11 mouse cellular contexts compared by ENCODE assay signal in genomic region chr9:63711580-63712230, GRCm38 (mm10). TPM values are rescaled to one million over a fixed set of nuclear protein-coding genes. Genes with fewer than 3 reads are reported as not detected.
DNase-seq lines count a peak whose midpoint lies in the region; ATAC-seq and TF ChIP-seq lines count a peak whose summit lies in the region.
"Had no signal": no experiment of that assay in that cellular context is flagged by ENCODE, and none has a peak within 500 bp of the region (broad histone marks: within the 10 kb centered on the region; RNA-seq: fewer than 3 reads in every experiment).

No protein-coding gene starts in this region.

- H3K27me3 ChIP-seq in heart, embryonic 14.5 days (ENCODE audit: control insufficient read depth, insufficient read depth, low read length): no peaks in the 10 kb centered on the region
- no peaks in the 10 kb centered on the region for H3K27me3 ChIP-seq in lung, postnatal 0 days (replicated peaks; ENCODE audit: insufficient read depth, low read length)
- H3K27me3 ChIP-seq: embryonic facial prominence, embryonic 15.5 days; hindbrain, embryonic 15.5 days had no signal

- DNase-seq in gastrocnemius, postnatal 25 days: peak; percentile 37
- DNase-seq in gastrocnemius, postnatal 14 days: no peak
- DNase-seq in lung, postnatal 0 days (ENCODE audit: low spot score): peak; percentile 77
- DNase-seq in thymus, adult 18-20 months: no peak
- no peak for DNase-seq in ovary, postnatal 14 days (ENCODE audit: low spot score)

- WGBS in heart, embryonic 14.5 days: 43% methylated on average over 13 of the region's 13 CpGs
- WGBS in lung, postnatal 0 days: 69% methylated on average over 13 of the region's 13 CpGs

- no peak overlapping the region for H3K4me2 ChIP-seq in heart, embryonic 14.5 days (ENCODE audit: low read length)
- no peak overlapping the region for H3K4me2 ChIP-seq in lung, postnatal 0 days (replicated peaks; ENCODE audit: low read depth, low read length)
- H3K4me2 ChIP-seq: embryonic facial prominence, embryonic 15.5 days; hindbrain, embryonic 15.5 days had no signal

- peaks cover 49 to 59% of the 10 kb centered on the region in 2 experiments for H3K4me1 ChIP-seq in heart, embryonic 14.5 days (ENCODE audit: control insufficient read depth in 2 of 2, insufficient read depth in 2 of 2, low read length in 2 of 2)
- H3K4me1 ChIP-seq in lung, postnatal 0 days (ENCODE audit: insufficient read depth, low read depth, low read length): peaks cover 19% of the 10 kb centered on the region

- H3K9me3 ChIP-seq in heart, embryonic 14.5 days (ENCODE audit: control insufficient read depth, low read length): no peaks in the 10 kb centered on the region
- H3K9me3 ChIP-seq in lung, postnatal 0 days (ENCODE audit: low read length): no peaks in the 10 kb centered on the region
- H3K9me3 ChIP-seq: embryonic facial prominence, embryonic 15.5 days; hindbrain, embryonic 15.5 days had no signal

- intact Hi-C loops in gastrocnemius, postnatal 14 days (cut with DNase I; ENCODE audit: low total_unique reads): no loop called here

- peak; percentile 47 for ATAC-seq in activated CD4-positive, CD25-positive, alpha-beta regulatory T cell, adult 4 months
- ATAC-seq in heart, embryonic 14.5 days (ENCODE audit: insufficient number of reproducible peaks, insufficient read depth, low FRiP score, low read depth): no peak
- peak; percentile 51 for ATAC-seq in lung, postnatal 0 days
- no peak for ATAC-seq in megakaryocyte, adult 5-6 weeks (ENCODE audit: poor library complexity, severe bottlenecking)

- H3K27ac ChIP-seq in heart, embryonic 14.5 days (replicated peaks in 1 of 2; ENCODE audit: control insufficient read depth in 1 of 2, insufficient read depth in 1 of 2, low read depth in 2 of 2, low read length in 2 of 2): peak overlapping the region; percentile 22 to 28; a peak in 3 of 4 replicates
- no peak overlapping the region for H3K27ac ChIP-seq in lung, postnatal 0 days (ENCODE audit: low read length)
- H3K27ac ChIP-seq: embryonic facial prominence, embryonic 15.5 days; hindbrain, embryonic 15.5 days; liver, embryonic 14.5 days had no signal

- TF ChIP-seq EP300 in lung, postnatal 0 days (IDR thresholded peaks at IDR 0.05): 0 out of 2 replicates have a peak, but pooled peaks have one; percentile 33

- H3K4me3 ChIP-seq in heart, embryonic 14.5 days (ENCODE audit: control insufficient read depth in 1 of 2, insufficient read depth in 1 of 2, low read depth in 1 of 2, low read length in 2 of 2): no peak overlapping the region
- no peak overlapping the region for H3K4me3 ChIP-seq in lung, postnatal 0 days (ENCODE audit: low read depth, low read length)
- H3K4me3 ChIP-seq: embryonic facial prominence, embryonic 15.5 days; hindbrain, embryonic 15.5 days had no signal

- no peak for TF ChIP-seq CTCF in lung, postnatal 0 days (IDR thresholded peaks at IDR 0.05)

- H3K36me3 ChIP-seq in heart, embryonic 14.5 days (ENCODE audit: control insufficient read depth, insufficient read depth, low read length): no peaks in the 10 kb centered on the region
- H3K36me3 ChIP-seq in lung, postnatal 0 days (ENCODE audit: insufficient read depth, low read length): no peaks in the 10 kb centered on the region
- H3K36me3 ChIP-seq: hindbrain, embryonic 15.5 days had no signal

- peak overlapping the region; percentile 21; the same call in 1 of the 2 replicates for H3K9ac ChIP-seq in heart, embryonic 14.5 days (ENCODE audit: low read length)
- H3K9ac ChIP-seq in lung, postnatal 0 days (replicated peaks; ENCODE audit: low read depth): no peak overlapping the region
- H3K9ac ChIP-seq: embryonic facial prominence, embryonic 15.5 days; hindbrain, embryonic 15.5 days; liver, embryonic 14.5 days had no signal

RNA-seq across cellular contexts. Expression of gene Smad3, which starts 46.1 kb away (rescaled TPM):
- total RNA-seq in gastrocnemius, postnatal 25 days (2021): 10 to 100 TPM; 42.7 to 67.5 TPM
- 10 to 100 TPM; 39.3 to 40.2 TPM for total RNA-seq in gastrocnemius, postnatal 14 days (2021)
- 10 to 100 TPM; 15.0 to 16.8 TPM for polyA plus RNA-seq in activated CD4-positive, CD25-positive, alpha-beta regulatory T cell, adult 4 months (2017; shearing (Covaris generic))
- polyA plus RNA-seq in heart, embryonic 14.5 days (2014; fragmentation: Nextera tagmentation; extraction: Ambion mirVana): 7.6 and 10.4 TPM in 2 replicates
- polyA plus RNA-seq in lung, postnatal 0 days (2015; fragmentation: Nextera tagmentation; extraction: Ambion mirVana): 11.8 and 12.3 TPM in 2 replicates
- 9.1 and 15.0 TPM in 2 replicates for total RNA-seq in megakaryocyte, adult 5-6 weeks (2015)
- total RNA-seq in megakaryocyte, adult 5-6 weeks (2017): 9.7 and 12.7 TPM in 2 replicates

Comparison
In these comparisons a context has a peak if more than half of its experiments do, and no peak if none do; other contexts are left out.
1. DNase-seq: peak in gastrocnemius, postnatal 25 days (single experiment) and lung, postnatal 0 days (single experiment); none in gastrocnemius, postnatal 14 days (single experiment), thymus, adult 18-20 months (0 of 2) and ovary, postnatal 14 days (single experiment).
2. ATAC-seq: peak in activated CD4-positive, CD25-positive, alpha-beta regulatory T cell, adult 4 months (single experiment) and lung, postnatal 0 days (single experiment); none in heart, embryonic 14.5 days (single experiment) and megakaryocyte, adult 5-6 weeks (single experiment).